Mouse (Mus musculus): ENCODE results near the gene Rtkn. TPM values are rescaled to one million over a fixed set of nuclear protein-coding genes. Genes with fewer than 3 reads are reported as not detected.

Gene Rtkn
- polyA plus RNA-seq, 1 experiment from 2014 or later = 79.5 TPM

GRCm38 (mm10) chr6:83193571-83193970 lies 58.3 kb downstream of the Rtkn start:
- H3K4me2 ChIP-seq = no peak overlapping the region
- H3K9me3 ChIP-seq = no peaks in the 10 kb centered on the region
- H3K27ac ChIP-seq = no peak overlapping the region
- no peaks in the 10 kb centered on the region for H3K27me3 ChIP-seq
- no peak overlapping the region for H3K9ac ChIP-seq
- peaks cover 98% of the 10 kb centered on the region for H3K36me3 ChIP-seq
- ATAC-seq (ENCODE audit: insufficient number of reproducible peaks, low FRiP score, low TSS enrichment, low read depth) = no peak
- no peak overlapping the region for H3K4me3 ChIP-seq
- peaks cover 4% of the 10 kb centered on the region; the same call in 1 of the 2 replicates for H3K4me1 ChIP-seq
- 89% methylated on average over 7 of the region's 7 CpGs for WGBS

GRCm38 (mm10) chr6:83197345-83198004 lies 62.2 kb downstream of the Rtkn start:
- no peaks in the 10 kb centered on the region for H3K27me3 ChIP-seq
- no peak overlapping the region for H3K4me2 ChIP-seq
- no peak overlapping the region for H3K4me3 ChIP-seq
- peaks cover 84% of the 10 kb centered on the region for H3K36me3 ChIP-seq
- no peak overlapping the region for H3K9ac ChIP-seq
- H3K4me1 ChIP-seq = peaks cover 4% of the 10 kb centered on the region; the same call in 1 of the 2 replicates
- ATAC-seq (ENCODE audit: insufficient number of reproducible peaks, low FRiP score, low TSS enrichment, low read depth) = no peak
- 45% methylated on average over 15 of the region's 15 CpGs for WGBS
- no peak overlapping the region for H3K27ac ChIP-seq
- no peaks in the 10 kb centered on the region for H3K9me3 ChIP-seq

MicroRNAs encoded within 50 kb of the gene (microRNA counts, 519-probe panel; counts per million panel counts)
- microRNA mmu-miR-3470a+mmu-miR-3470b = 1,146 counts per million, percentile 6 among the panel's probes with 10 or more counts

Small RNA genes within 50 kb of the gene (microRNA-seq; reads per million reads assigned to microRNA genes)
- not detected for gene Mir3470a

Other genes starting within 250 kb of the Rtkn start
- gene Sema4f, start 195.7 kb upstream of the Rtkn start, polyA plus RNA-seq (2015; fragmentation: Nextera tagmentation; extraction: Ambion mirVana) = 1.5 and 2.1 TPM in 2 replicates
- 0.70 and 0.86 TPM in 2 replicates for gene M1ap, start 188.6 kb upstream of the Rtkn start, polyA plus RNA-seq (2015; fragmentation: Nextera tagmentation; extraction: Ambion mirVana)
- gene Dok1, start 102.0 kb upstream of the Rtkn start, polyA plus RNA-seq (2015; fragmentation: Nextera tagmentation; extraction: Ambion mirVana) = 13.1 and 15.7 TPM in 2 replicates
- gene Loxl3, start 101.3 kb upstream of the Rtkn start, polyA plus RNA-seq (2015; fragmentation: Nextera tagmentation; extraction: Ambion mirVana) = 31.2 and 34.9 TPM in 2 replicates
- 181 and 186 TPM in 2 replicates for gene Aup1, start 80.9 kb upstream of the Rtkn start, polyA plus RNA-seq (2015; fragmentation: Nextera tagmentation; extraction: Ambion mirVana)
- gene Htra2, start 80.2 kb upstream of the Rtkn start, polyA plus RNA-seq (2015; fragmentation: Nextera tagmentation; extraction: Ambion mirVana) = 64.6 and 70.6 TPM in 2 replicates
- gene Dqx1, start 77.6 kb upstream of the Rtkn start, polyA plus RNA-seq (2015; fragmentation: Nextera tagmentation; extraction: Ambion mirVana) = 0.57 and 1.3 TPM in 2 replicates
- gene Tlx2, start 65.2 kb upstream of the Rtkn start, polyA plus RNA-seq (2015; fragmentation: Nextera tagmentation; extraction: Ambion mirVana) = not detected in 2 replicates
- gene Pcgf1, start 57.6 kb upstream of the Rtkn start, polyA plus RNA-seq (2015; fragmentation: Nextera tagmentation; extraction: Ambion mirVana) = 29.2 and 31.9 TPM in 2 replicates
- 0.41 and 0.50 TPM in 2 replicates for gene Lbx2, start 49.1 kb upstream of the Rtkn start, polyA plus RNA-seq (2015; fragmentation: Nextera tagmentation; extraction: Ambion mirVana)
- 2.0 and 2.5 TPM in 2 replicates for gene Ccdc142, start 33.9 kb upstream of the Rtkn start, polyA plus RNA-seq (2015; fragmentation: Nextera tagmentation; extraction: Ambion mirVana)
- gene Gm42688, start 33.8 kb upstream of the Rtkn start, polyA plus RNA-seq (2015; fragmentation: Nextera tagmentation; extraction: Ambion mirVana) = 2.5 and 3.5 TPM in 2 replicates
- gene Mrpl53, start 26.4 kb upstream of the Rtkn start, polyA plus RNA-seq (2015; fragmentation: Nextera tagmentation; extraction: Ambion mirVana) = 119 and 123 TPM in 2 replicates
- gene Mogs, start 20.0 kb upstream of the Rtkn start, polyA plus RNA-seq (2015; fragmentation: Nextera tagmentation; extraction: Ambion mirVana) = 41.8 and 53.8 TPM in 2 replicates
- gene Wbp1, start 13.9 kb upstream of the Rtkn start, polyA plus RNA-seq (2015; fragmentation: Nextera tagmentation; extraction: Ambion mirVana) = 89.8 and 91.4 TPM in 2 replicates
- gene Ino80b, start 10.0 kb upstream of the Rtkn start, polyA plus RNA-seq (2015; fragmentation: Nextera tagmentation; extraction: Ambion mirVana) = 9.9 and 10.0 TPM in 2 replicates
- gene Wdr54, start 20.9 kb downstream of the Rtkn start, polyA plus RNA-seq (2015; fragmentation: Nextera tagmentation; extraction: Ambion mirVana) = 4.8 and 5.4 TPM in 2 replicates
- gene 1700003E16Rik, start 20.9 kb downstream of the Rtkn start, polyA plus RNA-seq (2015; fragmentation: Nextera tagmentation; extraction: Ambion mirVana) = 3.1 and 3.4 TPM in 2 replicates
- 90.3 and 91.9 TPM in 2 replicates for gene Dctn1, start 30.5 kb downstream of the Rtkn start, polyA plus RNA-seq (2015; fragmentation: Nextera tagmentation; extraction: Ambion mirVana)
- gene Slc4a5, start 84.4 kb downstream of the Rtkn start, polyA plus RNA-seq (2015; fragmentation: Nextera tagmentation; extraction: Ambion mirVana) = 0.06 and 0.07 TPM in 2 replicates
- 31.1 and 34.0 TPM in 2 replicates for gene Mthfd2, start 190.4 kb downstream of the Rtkn start, polyA plus RNA-seq (2015; fragmentation: Nextera tagmentation; extraction: Ambion mirVana)
- gene Mob1a, start 190.6 kb downstream of the Rtkn start, polyA plus RNA-seq (2015; fragmentation: Nextera tagmentation; extraction: Ambion mirVana) = 67.8 and 68.7 TPM in 2 replicates
- gene Bola3, start 213.7 kb downstream of the Rtkn start, polyA plus RNA-seq (2015; fragmentation: Nextera tagmentation; extraction: Ambion mirVana) = 102 and 104 TPM in 2 replicates